Mouse (Mus musculus) cerebellum, adult 2 months (tissue): ENCODE data around the gene Unc45b.

ENCODE experiments used
- CTCF ChIP-seq: fragments of 200-500 bp; IDR thresholded peaks from 2 replicates; pipeline ENCODE4 v1.5.1; 2011; ENCODE audit warnings: low read depth, mild to moderate bottlenecking, control low read depth, low read length, moderate library complexity, borderline replicate concordance; ENCODE audit not compliant: insufficient read depth
- POLR2A ChIP-seq: fragments of 200-500 bp; IDR thresholded peaks from 2 replicates; pipeline ENCODE4 v1.6.1; 2011; ENCODE audit warnings: low read length, control low read depth, borderline replicate concordance; ENCODE audit not compliant: insufficient read depth

GRCm38 (mm10) chr11:82860759-82861158, 49.6 kb upstream of the Unc45b start:
- TF ChIP-seq POLR2A (no peak), CTCF (no peak)
